ENCODE assay signal across 8 mouse cellular contexts in the genomic region with DNA sequence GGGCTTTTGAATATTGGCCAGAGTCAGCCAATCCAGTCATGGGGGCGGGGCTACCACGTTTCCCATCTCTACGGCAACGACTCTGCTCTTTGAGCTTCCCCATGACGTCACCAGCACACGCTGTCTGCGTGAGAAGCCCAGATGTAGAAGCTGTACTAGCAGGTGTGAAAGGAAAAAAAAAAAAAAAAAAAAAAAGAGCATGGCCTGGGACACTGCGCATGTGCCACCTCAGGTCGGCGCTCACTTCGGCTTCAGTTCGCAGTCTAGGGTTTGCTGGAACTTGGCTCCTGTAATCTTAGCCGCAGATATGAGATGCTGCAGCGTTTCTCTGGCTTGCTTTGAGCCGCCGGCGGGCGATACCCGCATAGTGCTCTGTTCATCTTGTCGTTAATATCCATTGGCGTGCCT.
DNase-seq lines count a peak whose midpoint lies in the region; ATAC-seq and TF ChIP-seq lines count a peak whose summit lies in the region.

No protein-coding gene starts in this region.

- TF ChIP-seq CTCF in left cerebral cortex, adult 2 months (IDR thresholded peaks at IDR 0.05) = peak; percentile 26

- peak overlapping the region; percentile 46 for H3K9ac ChIP-seq in forebrain, embryonic 16.5 days (replicated peaks; ENCODE audit: low read depth, low read length)
- peak overlapping the region; percentile 14; the same call in 1 of the 2 replicates for H3K9ac ChIP-seq in kidney, embryonic 15.5 days

- peak overlapping the region; percentile 20 for H3K4me3 ChIP-seq in left cerebral cortex, adult 2 months
- peak overlapping the region; percentile 41 for H3K4me3 ChIP-seq in forebrain, embryonic 16.5 days (replicated peaks; ENCODE audit: low read length)
- peak overlapping the region; percentile 22 for H3K4me3 ChIP-seq in kidney, embryonic 15.5 days (replicated peaks)

- peak in 1 of 2 experiments; percentile 49 for DNase-seq in left cerebral cortex, adult 2 months (ENCODE audit: extremely low spot score in 1 of 2, low spot score in 2 of 2)
- no peak for DNase-seq in left cerebral cortex, adult 9 months (ENCODE audit: low spot score in 2 of 2)
- DNase-seq in c-Kit-positive CD71-negative TER-119-negative erythroid progenitor cells, embryonic 14.5 days (ENCODE audit: low read depth) = peak; percentile 62
- peak; percentile 68 for DNase-seq in lung, postnatal 36 days
- peak; percentile 60 for DNase-seq in right cerebral cortex, postnatal 14 days
- no peak for DNase-seq in ovary, adult 18-20 months (ENCODE audit: low spot score)

- intact Hi-C loops in left cerebral cortex, adult 2 months (cut with DNase I) = no loop called here

- WGBS in forebrain, embryonic 16.5 days = 2% methylated on average over 21 of the region's 21 CpGs
- WGBS in kidney, embryonic 15.5 days = 3% methylated on average over 21 of the region's 21 CpGs

- H3K4me1 ChIP-seq in forebrain, embryonic 16.5 days (replicated peaks; ENCODE audit: control insufficient read depth, insufficient read depth, low read length) = peaks cover 5% of the 10 kb centered on the region
- H3K4me1 ChIP-seq in kidney, embryonic 15.5 days = peaks cover 29% of the 10 kb centered on the region

- ATAC-seq in forebrain, embryonic 16.5 days = peak; percentile 90
- peak; percentile 84 for ATAC-seq in kidney, embryonic 15.5 days (replicated peaks; ENCODE audit: low FRiP score)

- H3K4me2 ChIP-seq in forebrain, embryonic 16.5 days (ENCODE audit: low read length) = peak overlapping the region; percentile 65
- H3K4me2 ChIP-seq in kidney, embryonic 15.5 days = peak overlapping the region; percentile 55

- no peaks in the 10 kb centered on the region for H3K27me3 ChIP-seq in forebrain, embryonic 16.5 days (replicated peaks; ENCODE audit: control insufficient read depth, insufficient read depth, low read length)
- H3K27me3 ChIP-seq in kidney, embryonic 15.5 days = 0 out of 2 replicates have a peak, but pooled peaks cover 3% of the 10 kb centered on the region

- no peaks in the 10 kb centered on the region for H3K36me3 ChIP-seq in forebrain, embryonic 16.5 days (ENCODE audit: control insufficient read depth, insufficient read depth)
- no peaks in the 10 kb centered on the region for H3K36me3 ChIP-seq in kidney, embryonic 15.5 days

- no peaks in the 10 kb centered on the region for H3K9me3 ChIP-seq in forebrain, embryonic 16.5 days (ENCODE audit: control insufficient read depth, low read length)
- H3K9me3 ChIP-seq in kidney, embryonic 15.5 days (replicated peaks) = no peaks in the 10 kb centered on the region

- H3K27ac ChIP-seq in left cerebral cortex, adult 2 months = peak overlapping the region; percentile 28
- peak overlapping the region; percentile 26; the same call in 1 of the 2 replicates for H3K27ac ChIP-seq in forebrain, embryonic 16.5 days (ENCODE audit: low read length)
- no peak overlapping the region for H3K27ac ChIP-seq in kidney, embryonic 15.5 days

Comparison
In these comparisons a context has a peak if more than half of its experiments do, and no peak if none do; other contexts are left out.
1. DNase-seq: peak in c-Kit-positive CD71-negative TER-119-negative erythroid progenitor cells, embryonic 14.5 days (single experiment), lung, postnatal 36 days (single experiment) and right cerebral cortex, postnatal 14 days (single experiment); none in left cerebral cortex, adult 9 months (0 of 2) and ovary, adult 18-20 months (single experiment).
2. Peak in every context shown above with its lines, with median percentiles within 50 percentile points of each other: H3K4me3 ChIP-seq.